Mouse (Mus musculus) embryo, embryonic 10 days (tissue): ENCODE measurements around the gene Pdzd2.
A peak's percentile ranks its signal among the peaks of the same experiment; 100 is the strongest.

ENCODE experiments used
- DNase-seq: peaks from one replicate; pipeline ENCODE4 v3.0.0-alpha.2; 2015; ENCODE audit warnings: low spot score

Gene Pdzd2

GRCm38 (mm10) chr15:12577054-12577696 is 162.5 kb downstream of the Pdzd2 start:
- DNase-seq: peak; percentile 43

GRCm38 (mm10) chr15:12573621-12574020 is 166.1 kb downstream of the Pdzd2 start:
- DNase-seq: no peak

- DNase-seq: no peak
These were observed 168.6 kb downstream of the Pdzd2 start for GRCm38 (mm10) chr15:12571168-12571567.

GRCm38 (mm10) chr15:12566637-12567440 is 172.9 kb downstream of the Pdzd2 start:
- DNase-seq: no peak

- no peak for DNase-seq
These were observed 174.4 kb downstream of the Pdzd2 start for GRCm38 (mm10) chr15:12565281-12565680.

GRCm38 (mm10) chr15:12560505-12560904 is 179.2 kb downstream of the Pdzd2 start:
- DNase-seq: no peak

GRCm38 (mm10) chr15:12557663-12558436 is 181.9 kb downstream of the Pdzd2 start:
- no peak for DNase-seq

- DNase-seq: no peak
These were observed 186.5 kb downstream of the Pdzd2 start for GRCm38 (mm10) chr15:12553211-12553610.

GRCm38 (mm10) chr15:12550919-12551318 is 188.8 kb downstream of the Pdzd2 start:
- peak; percentile 25 for DNase-seq

- no peak for DNase-seq
These were observed 189.3 kb downstream of the Pdzd2 start for GRCm38 (mm10) chr15:12550376-12550775.

GRCm38 (mm10) chr15:12549919-12550305 is 189.8 kb downstream of the Pdzd2 start:
- peak; percentile 73 for DNase-seq

GRCm38 (mm10) chr15:12549271-12549918 is 190.3 kb downstream of the Pdzd2 start:
- DNase-seq: peak; percentile 60

GRCm38 (mm10) chr15:12548696-12549095 is 191.0 kb downstream of the Pdzd2 start:
- DNase-seq: no peak

GRCm38 (mm10) chr15:12547640-12548405 is 191.9 kb downstream of the Pdzd2 start:
- DNase-seq: no peak

- DNase-seq: no peak
These were observed 192.9 kb downstream of the Pdzd2 start for GRCm38 (mm10) chr15:12546781-12547180.

GRCm38 (mm10) chr15:12545671-12546070 is 194.1 kb downstream of the Pdzd2 start:
- no peak for DNase-seq

GRCm38 (mm10) chr15:12545220-12545619 is 194.5 kb downstream of the Pdzd2 start:
- no peak for DNase-seq

- DNase-seq: no peak
These were observed 195.9 kb downstream of the Pdzd2 start for GRCm38 (mm10) chr15:12543686-12544325.

GRCm38 (mm10) chr15:12542316-12542715 is 197.4 kb downstream of the Pdzd2 start:
- no peak for DNase-seq

- DNase-seq: no peak
These were observed 200.0 kb downstream of the Pdzd2 start for GRCm38 (mm10) chr15:12539618-12540302.
